Mouse (Mus musculus): Measurements from ENCODE around the gene 2010300C02Rik. TPM values are rescaled to one million over a fixed set of nuclear protein-coding genes. Genes with fewer than 3 reads are reported as not detected.
"Not testable (repeated sequence)": the region's sequence is repeated elsewhere in the genome, so short reads cannot be mapped to it uniquely, and the experiment has no call there.

2010300C02Rik gene
- total RNA-seq, 1 experiment from 2014 or later = 1.4 TPM

DNA sequence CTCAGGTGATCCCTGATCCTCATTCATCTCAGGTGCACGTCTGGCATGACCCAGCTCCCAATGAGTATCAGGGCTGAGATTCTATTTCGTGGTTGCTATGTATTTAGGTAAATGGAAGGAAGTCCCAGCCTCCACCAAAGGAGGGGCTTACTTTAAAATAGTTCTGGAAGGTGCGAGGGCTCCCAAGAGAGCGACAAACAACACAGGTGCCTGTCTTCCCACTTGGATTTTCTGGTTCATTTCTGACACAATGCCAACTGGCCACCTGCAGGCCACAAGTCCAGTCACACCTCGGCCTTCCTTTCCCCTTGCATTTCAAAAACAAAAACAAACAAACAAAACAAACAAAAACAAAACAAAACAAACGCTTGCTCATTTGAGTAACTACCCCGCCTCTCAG, 1.4 kb downstream of the 2010300C02Rik start:
- no peak for ATAC-seq (replicated peaks in 1 of 2; ENCODE audit: insufficient read depth in 1 of 2, low FRiP score in 2 of 2, low TSS enrichment in 1 of 2, low read depth in 1 of 2, poor library complexity in 2 of 2, severe bottlenecking in 2 of 2)

DNA sequence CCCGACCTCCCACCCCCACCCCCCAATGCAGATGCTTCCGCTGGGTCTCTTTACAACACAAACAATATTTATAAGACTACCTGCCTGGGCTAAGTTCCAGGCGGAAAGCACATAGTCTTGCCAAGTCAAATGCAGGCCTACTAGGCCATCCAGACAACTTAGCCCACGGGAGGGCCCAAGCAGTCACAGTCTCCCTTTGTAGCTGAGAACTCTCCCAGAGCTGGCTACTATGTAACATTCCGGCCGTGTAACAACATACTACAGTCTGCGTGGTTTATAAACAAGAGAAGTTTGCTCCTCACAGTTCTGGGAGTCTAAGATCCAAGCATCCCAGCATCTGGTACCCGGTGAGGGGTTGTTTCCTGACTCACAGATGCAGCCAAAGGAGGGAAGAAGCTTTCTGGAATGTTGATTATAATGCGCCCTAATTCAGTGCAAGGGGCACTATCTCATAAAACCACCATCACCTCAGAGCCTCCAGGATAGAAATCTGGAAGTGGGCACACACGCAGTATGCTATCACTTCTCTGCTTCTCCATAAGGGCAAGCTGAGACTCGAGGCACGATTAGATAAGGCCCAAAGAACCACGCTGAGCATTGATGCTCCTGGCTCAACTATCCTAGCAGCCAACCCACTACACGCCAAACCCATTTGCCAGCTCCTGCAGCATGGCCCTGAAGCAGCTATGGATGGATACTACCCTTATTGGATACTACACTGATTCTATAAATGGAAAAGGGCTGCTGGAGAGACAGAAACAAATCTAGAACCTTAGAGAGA, 2.3 kb downstream of the 2010300C02Rik start:
- no peak for ATAC-seq (replicated peaks in 1 of 2; ENCODE audit: insufficient read depth in 1 of 2, low FRiP score in 2 of 2, low TSS enrichment in 1 of 2, low read depth in 1 of 2, poor library complexity in 2 of 2, severe bottlenecking in 2 of 2)

- not testable (repeated sequence) for ATAC-seq (replicated peaks in 1 of 2; ENCODE audit: insufficient read depth in 1 of 2, low FRiP score in 2 of 2, low TSS enrichment in 1 of 2, low read depth in 1 of 2, poor library complexity in 2 of 2, severe bottlenecking in 2 of 2)
These were observed 7.5 kb downstream of the 2010300C02Rik start for GRCm38 (mm10) chr1:37712357-37712737.

GRCm38 (mm10) chr1:37711596-37712356, 8.1 kb downstream of the 2010300C02Rik start:
- no peak for ATAC-seq (replicated peaks in 1 of 2; ENCODE audit: insufficient read depth in 1 of 2, low FRiP score in 2 of 2, low TSS enrichment in 1 of 2, low read depth in 1 of 2, poor library complexity in 2 of 2, severe bottlenecking in 2 of 2)

DNA sequence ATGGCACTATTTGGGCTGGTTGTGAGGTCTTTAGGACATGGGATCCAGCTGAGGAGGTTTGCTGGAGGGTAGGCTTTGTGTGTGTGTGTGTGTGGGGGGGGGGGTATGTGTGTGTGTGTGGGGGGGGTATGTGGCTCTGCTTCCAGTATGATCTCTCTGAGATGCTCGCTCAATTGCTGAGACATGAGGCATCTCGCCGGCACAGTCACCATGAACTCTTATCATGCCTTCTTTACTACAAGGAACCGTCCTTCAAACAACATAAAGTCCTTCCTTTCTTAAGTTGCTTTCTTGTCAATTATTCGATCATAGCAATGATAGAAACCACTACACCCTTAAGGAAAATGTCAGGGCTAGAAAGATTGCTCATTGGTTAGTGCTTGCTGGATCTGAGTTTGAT, 8.8 kb downstream of the 2010300C02Rik start:
- no peak for ATAC-seq (replicated peaks in 1 of 2; ENCODE audit: insufficient read depth in 1 of 2, low FRiP score in 2 of 2, low TSS enrichment in 1 of 2, low read depth in 1 of 2, poor library complexity in 2 of 2, severe bottlenecking in 2 of 2)

- no peak for ATAC-seq (replicated peaks in 1 of 2; ENCODE audit: insufficient read depth in 1 of 2, low FRiP score in 2 of 2, low TSS enrichment in 1 of 2, low read depth in 1 of 2, poor library complexity in 2 of 2, severe bottlenecking in 2 of 2)
These were observed 10.1 kb downstream of the 2010300C02Rik start for GRCm38 (mm10) chr1:37709736-37710135.

GRCm38 (mm10) chr1:37708270-37708955, 11.5 kb downstream of the 2010300C02Rik start:
- no peak for ATAC-seq (replicated peaks in 1 of 2; ENCODE audit: insufficient read depth in 1 of 2, low FRiP score in 2 of 2, low TSS enrichment in 1 of 2, low read depth in 1 of 2, poor library complexity in 2 of 2, severe bottlenecking in 2 of 2)

DNA sequence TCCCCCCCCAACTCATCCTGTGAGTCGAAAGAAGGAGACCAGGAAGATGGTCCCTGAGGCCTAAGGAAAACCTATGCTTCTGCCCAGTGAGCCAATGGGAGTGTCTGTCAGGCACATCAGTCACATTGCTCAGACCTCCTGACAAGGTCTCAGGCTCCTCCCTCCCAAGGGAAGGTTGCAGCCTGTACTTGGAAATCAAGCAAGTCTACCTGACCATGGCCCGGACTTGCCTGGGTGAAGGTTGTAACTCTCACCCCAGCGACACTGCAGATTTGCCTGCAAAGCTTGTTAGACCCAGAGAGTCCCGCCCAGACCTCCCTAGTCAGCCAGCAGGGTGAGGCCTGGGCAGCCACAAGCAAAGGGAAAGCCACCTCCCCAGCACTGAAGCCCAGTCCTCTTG, 17.6 kb downstream of the 2010300C02Rik start:
- ATAC-seq (replicated peaks in 1 of 2; ENCODE audit: insufficient read depth in 1 of 2, low FRiP score in 2 of 2, low TSS enrichment in 1 of 2, low read depth in 1 of 2, poor library complexity in 2 of 2, severe bottlenecking in 2 of 2) = no peak

DNA sequence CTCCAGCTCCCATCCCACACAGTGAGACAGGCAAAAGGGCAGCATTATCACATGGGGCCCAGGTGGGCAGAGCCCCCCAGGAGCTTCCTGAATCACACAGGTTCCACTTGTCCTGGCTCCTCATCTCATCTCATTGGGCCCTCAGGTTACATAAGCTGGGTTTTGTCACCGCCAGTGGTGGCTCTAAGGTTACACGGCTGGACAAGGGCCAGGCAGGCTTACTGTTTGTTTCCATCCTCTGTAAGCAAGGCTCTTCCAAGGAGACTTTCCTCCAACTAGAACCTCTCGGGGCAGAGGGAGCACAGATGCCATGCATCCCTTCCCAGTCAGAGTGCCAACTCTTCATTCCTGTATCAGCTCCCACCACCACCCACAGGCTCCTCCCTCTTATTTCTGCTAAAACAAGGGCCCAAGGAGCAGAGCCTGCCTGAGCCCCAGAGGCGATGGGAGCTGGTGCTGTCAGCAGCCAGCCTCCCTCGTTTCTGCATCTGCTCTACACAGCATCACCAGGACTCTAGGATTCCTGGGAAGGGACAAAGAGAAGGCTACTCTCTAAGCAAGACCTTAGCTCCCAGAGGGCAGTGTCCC, 20.9 kb downstream of the 2010300C02Rik start:
- no peak for ATAC-seq (replicated peaks in 1 of 2; ENCODE audit: insufficient read depth in 1 of 2, low FRiP score in 2 of 2, low TSS enrichment in 1 of 2, low read depth in 1 of 2, poor library complexity in 2 of 2, severe bottlenecking in 2 of 2)

DNA sequence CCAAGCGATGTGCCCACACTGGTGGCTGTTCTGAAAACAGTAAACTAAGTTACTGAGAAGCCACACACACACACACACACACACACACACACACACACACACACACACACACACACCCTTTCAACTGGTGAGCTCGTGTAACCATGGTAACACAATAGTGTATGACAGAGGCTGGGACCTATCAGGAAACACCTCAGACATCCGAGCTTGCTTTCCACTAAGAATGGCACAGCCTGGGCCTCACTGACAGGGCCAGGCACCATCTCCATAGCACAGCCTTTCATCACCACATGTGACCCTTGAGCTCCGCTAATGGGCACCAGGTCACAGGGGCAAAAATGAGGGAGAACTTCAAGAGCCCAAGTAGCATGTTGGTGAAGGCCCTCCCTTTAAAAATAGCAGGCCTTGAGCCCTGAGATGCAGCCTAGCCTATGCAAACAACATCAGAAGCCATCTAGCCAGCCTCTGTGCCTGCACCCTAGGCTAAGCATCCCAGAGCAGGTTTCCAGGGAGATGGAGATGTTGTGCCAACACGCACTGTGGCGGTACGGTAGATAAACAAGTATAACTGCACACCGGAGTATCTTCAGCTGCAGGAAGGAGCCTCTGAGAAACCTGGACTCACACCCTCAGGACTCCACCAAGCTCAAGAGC, 21.6 kb downstream of the 2010300C02Rik start:
- no peak for ATAC-seq (replicated peaks in 1 of 2; ENCODE audit: insufficient read depth in 1 of 2, low FRiP score in 2 of 2, low TSS enrichment in 1 of 2, low read depth in 1 of 2, poor library complexity in 2 of 2, severe bottlenecking in 2 of 2)

GRCm38 (mm10) chr1:37696918-37697317, 23.0 kb downstream of the 2010300C02Rik start:
- ATAC-seq (replicated peaks in 1 of 2; ENCODE audit: insufficient read depth in 1 of 2, low FRiP score in 2 of 2, low TSS enrichment in 1 of 2, low read depth in 1 of 2, poor library complexity in 2 of 2, severe bottlenecking in 2 of 2) = peak; percentile 93

GRCm38 (mm10) chr1:37695732-37696131, 24.2 kb downstream of the 2010300C02Rik start:
- no peak for ATAC-seq (replicated peaks in 1 of 2; ENCODE audit: insufficient read depth in 1 of 2, low FRiP score in 2 of 2, low TSS enrichment in 1 of 2, low read depth in 1 of 2, poor library complexity in 2 of 2, severe bottlenecking in 2 of 2)

- no peak for ATAC-seq (replicated peaks in 1 of 2; ENCODE audit: insufficient read depth in 1 of 2, low FRiP score in 2 of 2, low TSS enrichment in 1 of 2, low read depth in 1 of 2, poor library complexity in 2 of 2, severe bottlenecking in 2 of 2)
These were observed 25.5 kb downstream of the 2010300C02Rik start for GRCm38 (mm10) chr1:37694417-37694816.

GRCm38 (mm10) chr1:37691179-37691578, 28.7 kb downstream of the 2010300C02Rik start:
- ATAC-seq (replicated peaks in 1 of 2; ENCODE audit: insufficient read depth in 1 of 2, low FRiP score in 2 of 2, low TSS enrichment in 1 of 2, low read depth in 1 of 2, poor library complexity in 2 of 2, severe bottlenecking in 2 of 2) = peak; percentile 51 to 64; a peak in 2 of 4 replicates

GRCm38 (mm10) chr1:37690665-37691064, 29.2 kb downstream of the 2010300C02Rik start:
- ATAC-seq (replicated peaks in 1 of 2; ENCODE audit: insufficient read depth in 1 of 2, low FRiP score in 2 of 2, low TSS enrichment in 1 of 2, low read depth in 1 of 2, poor library complexity in 2 of 2, severe bottlenecking in 2 of 2) = no peak

DNA sequence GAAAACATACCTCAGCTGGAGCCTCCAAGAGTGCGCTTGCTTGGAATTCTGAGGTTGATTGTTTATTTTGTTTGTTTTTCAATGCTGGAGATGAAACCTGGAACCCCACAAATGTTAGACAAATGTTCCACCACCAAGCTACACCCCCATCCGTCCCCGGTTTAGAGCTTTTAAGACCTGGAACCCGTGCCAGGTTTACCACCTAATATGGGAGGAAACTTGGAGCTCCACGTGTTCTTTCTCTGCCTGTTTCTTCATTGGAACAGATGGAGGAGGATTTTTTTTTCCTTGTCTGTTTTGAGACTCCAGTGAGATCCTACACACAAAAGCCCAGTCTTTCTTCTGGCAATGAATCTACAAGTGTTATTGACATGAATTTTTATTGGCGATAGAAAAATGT, 30.2 kb downstream of the 2010300C02Rik start:
- ATAC-seq (replicated peaks in 1 of 2; ENCODE audit: insufficient read depth in 1 of 2, low FRiP score in 2 of 2, low TSS enrichment in 1 of 2, low read depth in 1 of 2, poor library complexity in 2 of 2, severe bottlenecking in 2 of 2) = no peak

DNA sequence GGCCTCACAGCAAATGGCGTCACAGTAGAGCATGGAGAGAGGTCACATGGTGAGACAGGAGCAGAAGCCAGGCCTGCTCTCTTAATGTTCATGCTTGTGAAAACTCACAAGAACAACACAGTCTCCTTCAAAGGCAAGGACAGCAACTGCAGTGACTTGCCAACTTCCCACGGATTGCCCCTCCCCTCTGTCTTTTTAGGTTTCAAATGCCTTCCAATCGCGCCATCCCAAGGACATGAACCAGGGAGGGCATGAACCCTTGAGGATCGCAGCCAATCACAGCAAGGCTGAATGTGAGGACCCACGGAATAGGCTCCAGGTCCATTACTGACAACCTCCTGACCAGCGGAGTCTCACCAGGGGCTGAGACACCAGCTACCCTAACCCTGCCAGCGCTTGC, 31.5 kb downstream of the 2010300C02Rik start:
- no peak for ATAC-seq (replicated peaks in 1 of 2; ENCODE audit: insufficient read depth in 1 of 2, low FRiP score in 2 of 2, low TSS enrichment in 1 of 2, low read depth in 1 of 2, poor library complexity in 2 of 2, severe bottlenecking in 2 of 2)

Data from hematopoietic stem cell, adult 5-6 weeks (primary cell).